Mouse (Mus musculus) bone marrow, adult 2 months (tissue): ENCODE measurements around the gene Nup210l. TPM values are rescaled to one million over a fixed set of nuclear protein-coding genes. Genes with fewer than 3 reads are reported as not detected.

Source experiments
- H3K27ac ChIP-seq: fragments of 200-500 bp; 2 replicates; pipeline ENCODE4 v1.5.1; 2012; ENCODE audit warnings: low read depth, mild to moderate bottlenecking, control low read depth, inconsistent platforms, low read length; ENCODE audit not compliant: control insufficient read depth, poor library complexity, insufficient read depth
- H3K4me1 ChIP-seq: fragments of 200-500 bp; 2 replicates; pipeline ENCODE4 v1.6.1; 2011; ENCODE audit warnings: low read length; ENCODE audit not compliant: control insufficient read depth, insufficient read depth
- H3K4me3 ChIP-seq: fragments of 200-500 bp; replicated peaks from 2 replicates; pipeline ENCODE3; 2011; ENCODE audit warnings: mild to moderate bottlenecking, low read depth, low read length, control low read depth; ENCODE audit not compliant: control insufficient read depth
- CTCF ChIP-seq: fragments of 200-500 bp; IDR thresholded peaks from 2 replicates; pipeline ENCODE4 v1.5.1; 2011; ENCODE audit warnings: low read length, control low read depth; ENCODE audit not compliant: control insufficient read depth, insufficient read depth
- POLR2A ChIP-seq: fragments of 200-500 bp; IDR thresholded peaks from 2 replicates; pipeline ENCODE4 v1.6.1; 2011; ENCODE audit warnings: low read depth, mild to moderate bottlenecking, control low read depth, low read length, borderline replicate concordance; ENCODE audit not compliant: control insufficient read depth
- WGBS: fragments of 180-500 bp; shearing (Covaris S2); methylation state at CpG from one replicate; pipeline ENCODE4 v1.1.7; 2018; 5-methylcytosine and 5-hydroxymethylcytosine counted together
- polyA plus RNA-seq: library from polyadenylated mRNA; stranded (reverse); fragments of >200 nt; gene quantifications from 2 replicates; pipeline ENCODE4 v1.2.4, GENCODE M21; 2011; ENCODE audit warnings: low replicate concordance; ENCODE audit not compliant: missing spikeins, insufficient read depth, insufficient read length

Nup210l gene
- polyA plus RNA-seq, 1 experiment = 1.5 TPM

- WGBS = 17% methylated on average over 6 of the region's 6 CpGs
- Histone ChIP-seq H3K4me3 (no peak overlapping the region), H3K4me1 (peaks cover 9% of the 10 kb centered on the region), H3K27ac (no peak overlapping the region)
- no peak for TF ChIP-seq CTCF
- no peak for TF ChIP-seq POLR2A
Observed at GRCm38 (mm10) chr3:90085281-90085680, 18.7 kb upstream of the Nup210l start.

GRCm38 (mm10) chr3:90086068-90086467 is 17.9 kb upstream of the Nup210l start:
- TF ChIP-seq CTCF = no peak
- no peak for TF ChIP-seq POLR2A
- WGBS = 25% methylated on average over 5 of the region's 5 CpGs
- H3K4me3 ChIP-seq = no peak overlapping the region
- H3K4me1 ChIP-seq = peaks cover 9% of the 10 kb centered on the region
- H3K27ac ChIP-seq = no peak overlapping the region

GRCm38 (mm10) chr3:90088617-90089016 is 15.3 kb upstream of the Nup210l start:
- WGBS = 85% methylated on average over 2 of the region's 2 CpGs
- H3K4me1 ChIP-seq = peaks cover 1% of the 10 kb centered on the region; the same call in 1 of the 2 replicates
- TF ChIP-seq CTCF = no peak

GRCm38 (mm10) chr3:90090892-90091291 is 13.0 kb upstream of the Nup210l start:
- no peak for TF ChIP-seq CTCF
- no peak for TF ChIP-seq POLR2A
- WGBS = 82% methylated on average over 6 of the region's 6 CpGs
- H3K27ac ChIP-seq = no peak overlapping the region
- H3K4me1 ChIP-seq = no peaks in the 10 kb centered on the region; the same call in 1 of the 2 replicates
- H3K4me3 ChIP-seq = no peak overlapping the region

More at GRCm38 (mm10) chr3:90088617-90089016, 15.3 kb upstream of the Nup210l start:
- Histone ChIP-seq H3K27ac (no peak overlapping the region), H3K4me3 (no peak overlapping the region)

- 74% methylated on average over 3 of the region's 3 CpGs for WGBS
- H3K4me1 ChIP-seq = no peaks in the 10 kb centered on the region
- TF ChIP-seq POLR2A (no peak), CTCF (no peak)
- no peak overlapping the region for H3K4me3 ChIP-seq
- no peak overlapping the region for H3K27ac ChIP-seq
Observed at GRCm38 (mm10) chr3:90094453-90094852, 9.5 kb upstream of the Nup210l start.

- H3K27ac ChIP-seq = no peak overlapping the region
- 78% methylated on average over 5 of the region's 5 CpGs for WGBS
- no peak for TF ChIP-seq CTCF
- no peak for TF ChIP-seq POLR2A
- H3K4me1 ChIP-seq = no peaks in the 10 kb centered on the region
- no peak overlapping the region for H3K4me3 ChIP-seq
Observed at GRCm38 (mm10) chr3:90097928-90098327, 6.0 kb upstream of the Nup210l start.

GRCm38 (mm10) chr3:90101010-90101409 is 2.9 kb upstream of the Nup210l start:
- TF ChIP-seq POLR2A (no peak), CTCF (no peak)
- H3K27ac ChIP-seq = no peak overlapping the region
- WGBS = 82% methylated on average over 3 of the region's 3 CpGs
- H3K4me3 ChIP-seq = no peak overlapping the region
- no peaks in the 10 kb centered on the region for H3K4me1 ChIP-seq

GRCm38 (mm10) chr3:90101673-90102072 is 2.3 kb upstream of the Nup210l start:
- H3K4me1 ChIP-seq = no peaks in the 10 kb centered on the region
- H3K27ac ChIP-seq = no peak overlapping the region
- H3K4me3 ChIP-seq = no peak overlapping the region
- 58% methylated on average over 2 of the region's 2 CpGs for WGBS
- TF ChIP-seq POLR2A (no peak), CTCF (no peak)

GRCm38 (mm10) chr3:90102239-90102638 is 1.7 kb upstream of the Nup210l start:
- no peak overlapping the region for H3K4me3 ChIP-seq
- 81% methylated on average over 2 of the region's 2 CpGs for WGBS

More at GRCm38 (mm10) chr3:90102239-90102638, 1.7 kb upstream of the Nup210l start:
- Histone ChIP-seq H3K27ac (no peak overlapping the region), H3K4me1 (no peaks in the 10 kb centered on the region)
- TF ChIP-seq CTCF (no peak), POLR2A (no peak)
